Mouse (Mus musculus): ENCODE measurements around the gene Thy1.

The Thy1 gene

DNA sequence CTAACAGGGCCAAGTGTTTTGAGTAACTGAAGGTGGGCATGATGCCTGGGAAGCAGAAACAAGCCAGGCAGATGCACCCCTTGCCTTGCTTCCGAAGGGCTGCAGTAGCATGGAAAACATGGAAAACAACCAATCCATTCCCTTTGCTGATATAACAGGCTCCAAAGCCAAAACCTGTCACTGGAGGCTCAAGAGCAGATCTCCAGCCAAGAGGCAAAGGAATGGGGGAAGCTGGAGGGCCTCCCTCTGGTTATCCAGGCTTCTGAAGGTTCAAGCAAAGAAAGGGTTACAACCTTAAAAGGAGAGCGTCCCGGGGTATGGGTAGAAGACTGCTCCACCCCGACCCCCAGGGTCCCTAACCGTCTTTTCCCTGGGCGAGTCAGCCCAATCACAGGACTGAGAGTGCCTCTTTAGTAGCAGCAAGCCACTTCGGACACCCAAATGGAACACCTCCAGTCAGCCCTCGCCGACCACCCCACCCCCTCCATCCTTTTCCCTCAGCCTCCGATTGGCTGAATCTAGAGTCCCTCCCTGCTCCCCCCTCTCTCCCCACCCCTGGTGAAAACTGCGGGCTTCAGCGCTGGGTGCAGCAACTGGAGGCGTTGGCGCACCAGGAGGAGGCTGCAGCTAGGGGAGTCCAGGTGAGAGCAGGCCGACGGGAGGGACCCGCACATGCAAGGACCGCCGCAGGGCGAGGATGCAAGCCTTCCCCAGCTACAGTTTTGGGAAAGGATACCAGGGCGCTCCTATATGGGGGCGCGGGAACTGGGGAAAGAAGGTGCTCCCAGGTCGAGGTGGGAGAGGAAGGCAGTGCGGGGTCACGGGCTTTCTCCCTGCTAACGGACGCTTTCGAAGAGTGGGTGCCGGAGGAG, at the start of gene Thy1:
Gene Thy1, plus strand, starts transcription at position 549 of the 872 bp plus-strand sequence.
- peak; percentile 91 for DNase-seq (ENCODE audit: low read depth, low spot score)

DNA sequence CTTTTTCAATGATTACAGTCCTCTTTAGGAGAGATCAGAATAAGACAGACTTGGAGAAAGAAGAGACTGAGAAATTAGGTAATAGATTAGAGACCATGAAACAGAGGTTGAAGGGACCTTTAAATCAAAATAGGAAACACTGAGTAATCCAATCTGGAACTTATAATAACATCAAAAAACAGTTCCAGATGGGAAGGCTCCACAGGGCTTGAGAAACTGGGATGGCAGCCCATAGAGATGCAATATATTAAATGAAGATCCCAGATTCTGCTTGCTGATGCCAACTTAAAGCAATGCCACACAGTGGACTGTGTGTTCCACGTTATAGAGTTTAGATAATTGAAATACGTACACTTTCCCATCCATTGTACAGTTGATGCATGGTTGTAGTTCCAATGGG, 45.5 kb upstream of the Thy1 start:
- DNase-seq (ENCODE audit: low read depth, low spot score), result peak; percentile 53

DNA sequence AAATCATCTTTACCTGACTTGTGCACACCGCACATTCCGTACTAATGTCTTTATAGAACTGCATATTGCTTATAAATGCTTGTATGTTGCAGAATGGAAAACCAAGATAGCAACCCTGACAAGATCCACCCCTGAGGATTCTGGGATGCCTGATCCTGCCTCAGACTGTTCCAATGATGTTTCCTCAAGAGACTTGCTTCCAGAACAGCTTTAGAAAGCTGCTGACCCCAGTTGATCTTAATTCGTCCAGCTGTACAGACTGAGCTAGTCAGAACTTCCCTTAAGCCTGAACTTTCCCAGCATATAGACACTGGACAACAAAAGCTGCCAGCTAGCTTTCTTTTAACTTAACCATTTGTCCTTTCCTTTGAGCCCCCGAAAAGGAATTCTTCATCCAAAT, 44.3 kb upstream of the Thy1 start:
- DNase-seq (ENCODE audit: low read depth, low spot score), result no peak

DNA sequence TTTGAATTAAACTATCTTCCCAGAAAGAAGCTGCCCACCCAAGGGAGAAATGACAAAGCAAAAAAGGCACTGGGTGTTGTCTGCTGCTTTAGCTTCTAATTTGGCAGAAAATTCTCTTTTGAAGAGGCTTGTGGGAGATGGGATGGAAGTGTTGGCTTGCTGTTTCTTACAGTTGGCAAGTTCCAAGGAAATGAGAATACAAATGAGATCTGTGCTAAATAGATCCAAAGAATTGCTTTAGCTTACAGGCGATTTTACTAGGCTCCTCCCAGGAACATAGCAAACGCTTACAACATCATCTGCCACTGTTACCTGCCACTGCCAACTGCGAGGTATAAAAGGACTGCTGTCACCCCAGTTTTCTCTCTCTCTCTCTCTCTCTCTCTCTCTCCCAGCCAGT, 38.8 kb upstream of the Thy1 start:
- peak; percentile 80 for DNase-seq (ENCODE audit: low read depth, low spot score)

DNA sequence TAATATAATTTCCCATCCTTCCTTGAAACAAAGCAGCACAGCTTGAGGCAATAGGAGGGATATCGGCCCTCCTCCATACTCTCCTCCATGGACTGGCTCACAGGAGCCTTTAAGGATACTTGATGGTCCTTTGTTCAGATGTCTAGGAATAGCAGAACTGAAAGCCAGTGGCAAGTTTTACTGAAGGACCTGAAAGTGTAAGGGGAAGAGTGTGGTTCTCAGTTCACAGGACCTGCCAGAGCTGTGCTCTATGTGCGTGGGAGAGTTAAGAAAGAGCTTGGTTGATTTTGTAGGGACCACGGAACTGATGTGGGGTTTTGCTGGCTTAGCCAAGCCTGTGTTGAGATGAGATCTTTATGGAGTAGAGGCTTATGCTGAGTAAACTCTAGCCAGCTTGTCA, 37.9 kb upstream of the Thy1 start:
- no peak for DNase-seq (ENCODE audit: low read depth, low spot score)

DNA sequence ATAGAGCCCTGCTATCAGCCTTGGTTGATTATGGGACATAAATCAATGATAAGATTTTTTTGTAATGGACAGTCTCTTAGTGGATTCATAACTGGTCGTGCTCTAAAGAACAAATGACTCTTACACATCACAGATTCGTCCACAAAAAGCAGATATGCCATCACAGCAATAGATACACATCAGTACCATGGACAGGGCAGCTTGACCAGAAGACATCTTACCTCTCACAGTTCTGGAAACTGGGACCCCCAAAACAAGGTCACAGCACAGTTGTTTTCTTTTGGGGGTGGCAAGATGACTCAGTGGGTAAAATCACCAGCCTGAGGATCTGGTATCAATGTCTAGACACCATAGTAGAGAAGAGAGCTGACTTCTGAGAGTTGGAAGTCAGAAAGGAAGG, 35.9 kb upstream of the Thy1 start:
- DNase-seq (ENCODE audit: low read depth, low spot score), result no peak

DNA sequence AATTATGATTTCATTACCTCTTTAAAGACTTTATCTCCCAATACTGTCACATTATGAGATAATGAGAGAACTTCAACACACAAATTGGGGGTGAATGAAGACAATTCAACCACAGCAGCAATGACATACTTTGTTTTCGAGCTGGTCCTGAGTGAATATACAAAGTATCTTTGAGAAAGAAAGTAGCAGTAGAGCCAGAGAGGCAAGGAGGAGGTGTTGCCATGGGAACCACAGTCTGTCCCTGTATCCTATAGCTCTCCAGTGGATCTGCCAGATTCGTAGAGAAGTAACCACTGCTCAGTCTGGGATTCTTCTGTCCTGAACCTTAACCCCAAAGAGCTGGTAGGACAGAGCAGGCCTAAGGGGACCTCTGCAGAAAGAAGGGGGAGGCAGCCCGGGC, 35.2 kb upstream of the Thy1 start:
- DNase-seq (ENCODE audit: low read depth, low spot score), result peak; percentile 49

DNA sequence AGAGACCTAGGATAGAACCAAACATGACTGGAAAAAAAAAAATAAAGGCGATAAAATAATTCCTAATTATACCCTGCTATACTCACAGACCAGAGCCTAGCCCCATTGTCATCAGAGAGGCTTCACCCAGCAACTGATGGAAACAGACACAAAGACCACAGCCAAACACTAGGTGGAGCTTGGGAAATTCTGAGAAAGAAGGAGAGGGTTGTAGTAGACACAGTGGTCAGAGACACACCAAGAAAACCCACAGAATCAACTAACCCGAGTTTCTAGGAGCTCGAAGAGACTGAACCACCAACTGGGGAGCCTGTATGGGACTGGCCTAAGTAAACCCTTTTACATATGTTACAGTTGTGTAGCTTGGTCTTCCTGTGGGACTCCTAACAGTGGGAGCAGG, 32.3 kb upstream of the Thy1 start:
- no peak for DNase-seq (ENCODE audit: low read depth, low spot score)

DNA sequence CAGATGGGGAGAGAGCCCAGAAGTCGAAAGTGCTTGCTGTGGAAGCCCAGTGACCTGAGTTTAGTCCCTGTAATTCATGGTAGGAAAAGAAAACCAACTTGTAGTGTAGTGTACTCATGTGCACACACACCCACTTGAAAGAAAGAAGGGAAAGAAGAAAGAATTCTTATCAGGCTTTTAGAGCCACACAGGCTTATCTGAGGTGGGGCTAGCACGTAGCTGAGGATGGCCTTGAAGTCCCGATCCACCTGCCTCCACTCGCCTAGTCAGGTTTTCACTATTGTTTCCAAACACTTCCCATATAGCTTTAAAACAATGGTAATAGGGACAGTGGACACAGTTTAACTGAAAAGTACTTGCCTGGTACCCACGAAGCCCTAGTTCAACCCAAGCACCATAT, 31.5 kb upstream of the Thy1 start:
- no peak for DNase-seq (ENCODE audit: low read depth, low spot score)

DNA sequence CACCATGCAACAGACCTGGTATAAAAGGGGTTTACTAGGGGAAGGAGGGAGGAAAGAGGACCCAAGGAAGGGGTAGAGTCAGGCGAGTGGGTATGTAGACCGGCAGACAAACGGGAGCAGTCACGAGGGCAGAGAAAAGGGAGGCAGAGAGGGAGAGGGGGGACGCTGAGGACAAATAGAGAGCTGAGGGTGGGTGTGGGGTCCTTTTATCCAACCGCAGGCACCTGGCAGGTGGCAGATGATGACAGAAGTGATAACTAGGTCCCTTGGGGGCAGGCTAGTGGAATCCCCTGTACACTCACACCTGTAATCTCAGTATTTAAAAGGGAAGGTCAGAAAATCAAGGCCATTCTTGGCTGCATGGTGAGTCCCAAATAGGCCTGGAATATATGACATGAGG, 31.0 kb upstream of the Thy1 start:
- DNase-seq (ENCODE audit: low read depth, low spot score), result no peak

DNA sequence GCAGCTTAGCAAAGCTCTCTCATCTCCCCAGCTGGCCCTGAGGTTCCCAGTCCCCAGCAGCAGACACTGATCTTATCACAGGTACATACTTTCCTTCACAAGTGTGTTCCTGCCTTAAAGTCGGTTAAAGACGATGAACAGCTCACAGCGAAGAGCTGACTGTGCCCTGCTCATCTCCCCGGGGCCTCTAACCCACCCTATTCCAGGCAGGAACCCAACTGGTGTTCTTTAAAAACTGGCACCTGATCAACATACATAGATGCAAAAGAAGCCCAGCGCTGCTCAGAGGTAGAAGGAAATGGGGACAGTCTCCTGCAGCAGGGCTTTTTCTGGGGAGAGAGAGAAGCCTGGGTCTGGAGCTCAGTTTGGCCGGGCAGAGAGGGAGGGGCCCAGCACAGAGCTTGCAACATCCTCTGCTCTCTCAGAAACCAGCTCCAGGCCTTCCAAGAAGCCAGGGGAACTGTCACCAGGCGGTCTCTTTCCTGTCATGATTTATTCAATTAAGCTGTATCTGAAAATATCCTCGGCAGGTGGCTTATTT, 30.4 kb upstream of the Thy1 start:
- DNase-seq (ENCODE audit: low read depth, low spot score), result peak; percentile 28

DNA sequence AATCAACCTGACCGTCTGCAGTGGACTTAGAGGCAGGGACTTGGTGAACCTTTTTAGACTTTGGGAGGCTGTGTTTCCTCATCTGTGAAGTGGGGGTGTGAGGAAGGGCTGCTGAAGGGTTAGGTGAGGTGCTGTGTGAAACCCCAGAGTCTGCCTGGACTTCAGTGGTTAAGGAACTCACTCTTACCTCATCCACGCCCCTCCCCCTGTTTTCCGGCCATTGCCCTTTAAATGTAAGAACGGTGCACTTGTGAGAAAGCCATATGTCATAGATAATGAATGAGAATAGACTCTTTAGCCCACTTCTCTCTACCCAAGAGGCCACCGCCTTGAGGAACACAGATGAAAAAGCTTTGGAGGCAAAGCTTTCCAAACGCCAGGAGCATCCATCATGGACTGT, 29.4 kb upstream of the Thy1 start:
- DNase-seq (ENCODE audit: low read depth, low spot score), result no peak

DNA sequence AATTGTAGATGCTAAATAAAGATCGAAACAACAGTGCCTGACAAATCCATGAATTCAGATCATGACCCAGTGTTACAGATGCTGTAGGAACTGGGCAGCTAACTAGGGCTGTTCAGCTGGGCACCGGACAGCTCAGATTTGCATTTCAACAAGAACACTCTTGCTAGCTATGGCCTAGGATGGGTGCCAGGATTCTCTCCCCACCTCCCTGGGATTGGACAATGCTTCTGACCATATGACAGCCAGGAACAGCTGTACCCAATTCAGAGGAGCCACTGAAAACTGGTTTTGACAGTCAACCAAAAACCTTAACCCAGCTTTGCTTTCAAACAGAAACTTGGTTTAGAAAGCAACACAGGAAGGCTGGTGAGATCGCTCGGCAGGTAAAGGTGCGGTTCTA, 26.9 kb upstream of the Thy1 start:
- no peak for DNase-seq (ENCODE audit: low read depth, low spot score)

DNA sequence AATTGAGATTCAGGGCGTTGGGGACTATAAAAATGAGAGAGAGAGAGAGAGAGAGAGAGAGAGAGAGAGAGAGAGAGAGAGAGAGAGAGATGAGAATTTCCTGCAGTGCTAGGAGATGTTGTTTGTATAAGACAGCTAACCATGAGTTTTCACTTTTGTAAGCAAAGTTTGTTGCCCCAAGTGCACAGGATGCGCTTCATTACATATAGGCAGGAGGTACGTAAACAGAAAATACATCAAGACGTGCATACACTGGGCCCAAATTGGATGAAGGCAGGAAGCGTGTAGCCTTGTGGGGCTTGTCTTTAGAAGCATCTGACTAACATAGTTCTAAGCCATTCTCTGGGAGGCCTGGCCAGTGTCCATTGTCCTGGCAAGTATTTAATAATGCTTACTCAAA, 25.3 kb upstream of the Thy1 start:
- no peak for DNase-seq (ENCODE audit: low read depth, low spot score)

DNA sequence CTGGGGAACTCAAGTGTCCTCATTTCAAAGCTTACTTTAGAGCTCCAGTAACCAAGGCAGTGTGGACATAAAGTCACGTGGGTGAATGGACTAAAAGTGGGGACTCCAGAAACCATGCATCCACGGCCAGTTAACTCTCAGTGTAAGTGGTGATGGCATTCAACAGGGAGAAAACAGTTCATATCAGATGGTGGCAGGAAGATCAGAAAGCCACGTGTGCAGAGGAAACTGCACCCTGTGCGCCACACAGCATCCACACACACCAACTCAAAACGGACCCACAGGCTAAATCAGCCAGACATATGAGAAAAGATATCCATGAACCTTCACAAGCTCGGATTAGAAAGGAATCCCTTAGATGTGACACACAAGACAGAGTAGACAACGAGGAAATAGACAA, 23.2 kb upstream of the Thy1 start:
- DNase-seq (ENCODE audit: low read depth, low spot score), result no peak

DNA sequence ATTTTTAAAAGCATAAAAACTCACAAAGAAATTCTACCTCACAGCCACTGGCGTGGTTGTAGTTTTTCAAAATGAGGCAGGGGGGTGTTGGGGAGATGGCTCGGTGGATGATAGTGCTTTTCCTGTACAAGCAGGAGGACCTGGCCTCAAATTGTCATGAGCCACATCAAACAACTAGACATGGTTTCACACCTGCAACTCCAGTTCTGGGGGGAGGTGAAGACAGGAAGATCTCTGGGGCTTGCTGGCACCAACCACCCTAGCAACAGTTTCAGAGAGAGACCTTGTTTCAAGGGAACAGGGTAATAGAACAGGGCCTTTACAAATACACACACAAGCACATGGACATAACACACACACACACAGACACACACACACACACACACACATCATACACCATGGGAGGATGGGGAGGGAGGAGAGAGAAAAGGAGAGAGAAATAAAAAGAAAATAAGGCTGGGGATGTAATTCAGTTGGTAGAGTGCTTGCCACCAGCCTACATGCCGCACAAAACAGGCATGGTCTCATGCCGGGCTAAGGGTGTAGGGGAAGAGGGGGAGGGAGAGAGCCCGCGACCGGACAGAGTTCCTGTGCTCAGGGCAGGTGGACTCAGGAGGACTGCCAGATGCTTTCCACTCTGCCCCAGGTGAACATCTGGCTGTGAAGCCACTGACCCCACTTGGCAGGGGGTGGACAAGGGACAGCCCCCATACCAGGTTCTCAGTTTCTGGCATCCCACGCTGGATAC, 20.9 kb upstream of the Thy1 start:
- no peak for DNase-seq (ENCODE audit: low read depth, low spot score)

DNA sequence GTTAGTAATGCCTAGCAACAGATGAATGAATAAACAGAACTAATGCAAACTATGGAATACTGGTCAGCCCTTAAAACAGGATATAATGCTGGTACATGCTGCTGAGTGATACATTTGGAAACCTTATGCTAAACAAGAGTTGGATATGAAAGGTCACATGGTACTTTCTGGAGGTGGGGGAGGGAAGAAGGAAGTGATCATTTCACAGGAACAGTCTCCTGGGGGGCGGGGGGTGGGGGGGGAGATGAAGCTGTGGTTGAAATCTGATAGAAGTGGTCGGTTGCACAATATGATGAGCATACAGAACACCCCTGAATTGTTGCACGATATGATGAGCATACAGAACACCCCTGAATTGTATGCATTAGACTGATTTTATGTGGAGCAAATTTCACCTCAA, 19.1 kb upstream of the Thy1 start:
- no peak for DNase-seq (ENCODE audit: low read depth, low spot score)

DNA sequence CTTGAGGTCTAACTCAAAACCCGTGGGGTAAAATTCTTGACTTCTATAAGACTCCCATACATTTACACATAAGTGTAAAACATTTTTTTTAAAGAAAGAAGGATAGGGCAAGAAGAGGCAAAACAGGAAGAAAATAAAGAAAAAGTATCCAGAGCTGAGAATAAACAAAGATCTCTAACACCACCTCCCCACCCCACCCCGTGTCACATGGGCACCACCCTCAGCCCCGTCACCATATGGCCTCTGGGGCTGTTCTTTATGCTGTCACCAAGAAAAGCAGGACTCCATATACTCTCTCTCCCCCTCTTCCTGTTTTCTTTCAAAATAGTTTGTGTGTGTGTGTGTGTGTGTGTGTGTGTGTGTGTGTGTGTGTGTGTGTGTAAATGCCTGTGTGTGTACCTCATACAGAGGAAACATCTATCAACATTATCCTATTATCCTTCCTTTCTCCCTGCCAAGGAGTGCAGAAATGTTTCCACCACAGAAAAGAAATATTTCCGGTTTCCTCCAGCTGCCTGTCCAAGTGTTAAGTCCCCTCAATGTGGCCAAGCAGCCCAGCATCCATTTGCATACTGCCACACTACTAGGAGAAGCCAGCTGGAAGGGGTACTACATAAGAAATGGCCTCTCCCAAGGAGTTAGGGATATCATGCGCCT, 13.5 kb upstream of the Thy1 start:
- no peak for DNase-seq (ENCODE audit: low read depth, low spot score)

DNA sequence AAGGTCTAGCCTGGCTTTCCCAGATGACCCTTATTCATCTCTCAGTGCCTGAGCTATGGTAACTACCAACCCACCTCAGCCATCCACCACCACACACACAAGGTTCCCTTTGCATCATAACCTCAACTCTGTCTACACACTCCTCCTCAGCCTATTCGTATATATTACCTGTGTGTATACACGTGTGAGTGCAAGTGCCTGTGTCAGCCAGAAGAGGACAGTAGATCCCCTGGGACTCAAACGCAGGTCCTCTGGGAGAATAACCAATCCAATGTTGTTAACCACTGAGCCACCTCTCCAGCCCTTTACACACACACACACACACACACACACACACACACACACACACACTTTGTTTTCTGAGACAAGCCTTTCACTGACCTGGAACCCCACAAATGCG, 12.5 kb upstream of the Thy1 start:
- no peak for DNase-seq (ENCODE audit: low read depth, low spot score)

DNA sequence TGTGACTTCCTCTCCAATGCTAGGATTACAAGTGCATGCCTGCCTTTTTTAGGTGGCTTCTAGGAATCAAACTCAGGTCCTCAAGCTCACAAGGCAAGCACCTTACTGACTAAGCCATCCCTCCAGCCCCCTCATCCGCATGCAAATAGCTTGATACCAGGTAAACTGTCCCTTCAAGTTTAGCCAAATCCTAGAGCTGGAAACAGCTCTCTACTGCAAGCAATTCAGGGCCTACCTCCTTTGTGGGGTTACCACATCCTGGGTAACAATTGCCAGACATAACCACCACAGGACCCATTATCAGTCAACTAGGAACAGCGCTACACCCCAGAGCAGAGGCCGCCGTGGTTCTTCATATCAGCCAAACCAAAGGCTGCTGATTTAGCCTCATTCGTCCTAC, 12.1 kb upstream of the Thy1 start:
- DNase-seq (ENCODE audit: low read depth, low spot score), result no peak

DNA sequence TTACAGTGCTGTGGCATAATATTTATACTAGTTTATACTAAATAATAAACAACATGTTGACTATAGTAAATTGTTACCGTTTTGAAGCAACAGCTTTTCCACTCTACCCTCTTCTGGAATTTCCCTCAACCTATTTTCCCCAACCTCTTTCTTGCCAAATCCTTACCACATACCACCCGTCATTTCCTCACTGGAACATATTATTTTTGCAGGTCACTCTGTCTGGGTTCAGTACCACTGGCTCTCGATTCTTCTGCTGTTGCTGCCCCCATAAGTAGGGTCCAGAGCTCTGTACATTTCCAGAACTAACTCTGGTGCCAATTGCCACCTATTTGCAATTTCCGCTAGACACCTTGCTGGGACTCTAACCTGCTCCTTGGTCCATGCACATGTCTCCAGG, 11.2 kb upstream of the Thy1 start:
- DNase-seq (ENCODE audit: low read depth, low spot score), result no peak

DNA sequence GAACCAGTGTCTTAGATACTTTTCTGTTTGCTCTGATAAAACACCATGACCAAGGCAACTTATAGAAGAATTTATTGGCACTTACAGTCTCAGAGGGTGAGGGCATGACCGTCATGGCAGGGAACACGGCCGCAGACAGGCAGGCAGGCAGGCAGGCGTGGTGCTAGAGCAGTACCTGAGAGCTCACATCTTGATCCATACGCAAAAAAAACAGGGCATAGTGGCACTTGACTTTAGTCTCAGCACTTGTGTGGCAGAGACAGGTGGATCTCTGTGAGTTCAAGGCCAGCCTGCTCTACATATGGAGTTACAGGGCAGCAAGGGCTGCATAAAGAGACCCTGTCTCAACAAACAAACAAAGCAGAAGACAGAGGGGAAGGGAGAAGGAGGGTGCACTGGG, 9.9 kb upstream of the Thy1 start:
- no peak for DNase-seq (ENCODE audit: low read depth, low spot score)
